Mouse (Mus musculus) left cerebral cortex, postnatal 25 days (tissue): Measurements from ENCODE around the gene Kdelr1. TPM values are rescaled to one million over a fixed set of nuclear protein-coding genes. Genes with fewer than 3 reads are reported as not detected.

Experiments used
- DNase-seq, 2 experiments: peaks; one replicate each; pipeline ENCODE4 v3.0.0; 2022; ENCODE audit warnings: low spot score in 2 of 2, mixed read lengths in 1 of 2
- intact Hi-C: fragments of 180-260 bp; cut with DNase I; formaldehyde crosslinking; loops from one replicate; pipeline ENCODE4 v1.15.1; 2025
- total RNA-seq, 2 experiments: library from RNA; stranded (reverse); gene quantifications; 2 replicates each; pipeline ENCODE4 v1.2.3; 2021

Kdelr1 gene
- total RNA-seq, 2 experiments from 2014 or later, result 81.2 to 84.0 TPM

- intact Hi-C loops, result no loop called here
- DNase-seq, result no peak
Observed at GRCm38 (mm10) chr7:45909145-45909544, 36.6 kb downstream of the Kdelr1 start.

- intact Hi-C loops, result no loop called here
- DNase-seq, result no peak
Observed at GRCm38 (mm10) chr7:45914067-45914466, 41.5 kb downstream of the Kdelr1 start.

- DNase-seq, result no peak
- intact Hi-C loops, result no loop called here
Observed at GRCm38 (mm10) chr7:45915011-45915410, 42.4 kb downstream of the Kdelr1 start.

- intact Hi-C loops, result loop anchor here (1.0 kb wide), 1 partner anchor 19 kb away; no protein-coding TSS in a partner anchor
- peak; percentile 74 to 79 for DNase-seq
Observed at GRCm38 (mm10) chr7:45916056-45917003, 43.8 kb downstream of the Kdelr1 start.

GRCm38 (mm10) chr7:45917004-45917704, 44.6 kb downstream of the Kdelr1 start:
- DNase-seq, result no peak
- intact Hi-C loops, result no loop called here

- DNase-seq, result no peak
- intact Hi-C loops, result no loop called here
Observed at GRCm38 (mm10) chr7:45917926-45918325, 45.4 kb downstream of the Kdelr1 start.

- intact Hi-C loops, result no loop called here
- no peak for DNase-seq
Observed at GRCm38 (mm10) chr7:45919083-45919671, 46.6 kb downstream of the Kdelr1 start.

- DNase-seq, result no peak
- intact Hi-C loops, result loop anchor here (5.0 kb wide), 1 partner anchor 47 kb away; the partner anchor contains the start of gene Kdelr1
Observed at GRCm38 (mm10) chr7:45919761-45920160, 47.2 kb downstream of the Kdelr1 start.

- intact Hi-C loops, result loop anchor here (5.0 kb wide), 1 partner anchor 48 kb away; the partner anchor contains the start of gene Kdelr1
- peak in 1 of 2 experiments; percentile 38 for DNase-seq
Observed at GRCm38 (mm10) chr7:45920583-45921241, 48.1 kb downstream of the Kdelr1 start.

- intact Hi-C loops, result loop anchor here (5.0 kb wide), 1 partner anchor 49 kb away; the partner anchor contains the start of gene Kdelr1
- DNase-seq, result no peak
Observed at GRCm38 (mm10) chr7:45921242-45921621, 48.7 kb downstream of the Kdelr1 start, which contains the start of gene Emp3. TSS of gene Emp3 (minus strand) at chr7:45921404.

GRCm38 (mm10) chr7:45921950-45922600, 49.5 kb downstream of the Kdelr1 start:
- intact Hi-C loops, result loop anchor here (5.0 kb wide), 1 partner anchor 50 kb away; the partner anchor contains the start of gene Kdelr1
- DNase-seq, result no peak

- intact Hi-C loops, result loop anchor here (5.0 kb wide), 1 partner anchor 51 kb away; the partner anchor contains the start of gene Kdelr1
- peak; percentile 92 to 97 for DNase-seq
Observed at GRCm38 (mm10) chr7:45922928-45923761, 50.6 kb downstream of the Kdelr1 start.

GRCm38 (mm10) chr7:45923762-45924428, 51.3 kb downstream of the Kdelr1 start, which contains the start of gene Ccdc114:
TSS of gene Ccdc114 (plus strand) at chr7:45924072.
- peak; percentile 31 to 33 for DNase-seq
- intact Hi-C loops, result loop anchor here (5.0 kb wide), 1 partner anchor 52 kb away; the partner anchor contains the start of gene Kdelr1

- DNase-seq, result no peak
- intact Hi-C loops, result loop anchor here (5.0 kb wide), 1 partner anchor 52 kb away; the partner anchor contains the start of gene Kdelr1
Observed at GRCm38 (mm10) chr7:45924429-45924816, 51.9 kb downstream of the Kdelr1 start.

GRCm38 (mm10) chr7:45928626-45929295, 56.2 kb downstream of the Kdelr1 start:
- DNase-seq, result no peak
- intact Hi-C loops, result no loop called here

- no peak for DNase-seq
- intact Hi-C loops, result no loop called here
Observed at GRCm38 (mm10) chr7:45929688-45930087, 57.1 kb downstream of the Kdelr1 start.
